Mouse (Mus musculus) cortical plate, adult 2 months (tissue): ENCODE measurements at regions not wholly inside any gene's neighbourhood (a gene's known extent, or its start where the extent isn't known, plus 50 kb on each side); places are given as distances from the start of the nearest gene placed in this dataset.

Experiments used
- CTCF ChIP-seq: fragments of 200-500 bp; IDR thresholded peaks from 2 replicates; pipeline ENCODE4 v1.5.1; 2011; ENCODE audit warnings: mild to moderate bottlenecking, control low read depth, low read length; ENCODE audit not compliant: insufficient read depth; ENCODE audit errors: extremely low read depth
- POLR2A ChIP-seq: fragments of 200-500 bp; IDR thresholded peaks from 2 replicates; pipeline ENCODE4 v1.6.1; 2011; ENCODE audit warnings: mild to moderate bottlenecking, low read length, control low read depth; ENCODE audit not compliant: insufficient read depth; ENCODE audit errors: extremely low read depth

- TF ChIP-seq CTCF (no peak), POLR2A (no peak)
Observed at GRCm38 (mm10) chr12:25467789-25468188, 370.8 kb upstream of the Id2 start.
